Mouse (Mus musculus) forebrain, embryonic 15.5 days (tissue): Measurements from ENCODE around the gene Gsk3b. TPM values are rescaled to one million over a fixed set of nuclear protein-coding genes. Genes with fewer than 3 reads are reported as not detected.
"Not testable (repeated sequence)": the region's sequence is repeated elsewhere in the genome, so short reads cannot be mapped to it uniquely, and the experiment has no call there.

ENCODE experiments used
- ATAC-seq: fragments of 200-750 bp; cut with Nextera tagmentation; replicated peaks from 2 replicates; pipeline ENCODE4 v1.8.0; 2017; ENCODE audit warnings: mild to moderate bottlenecking, moderate TSS enrichment, moderate library complexity
- H3K27ac ChIP-seq: fragments of 300-500 bp; sonication (generic); replicated peaks from 2 replicates; pipeline ENCODE4 v1.5.1; 2015; ENCODE audit warnings: mild to moderate bottlenecking, inconsistent platforms
- H3K27me3 ChIP-seq: fragments of 300-500 bp; sonication (generic); 2 replicates; pipeline ENCODE4 v1.6.1; 2015; ENCODE audit warnings: inconsistent platforms
- H3K36me3 ChIP-seq: fragments of 300-500 bp; sonication (generic); 2 replicates; pipeline ENCODE4 v1.6.1; 2015; ENCODE audit warnings: mild to moderate bottlenecking, inconsistent platforms
- H3K4me1 ChIP-seq: fragments of 300-500 bp; sonication (generic); 2 replicates; pipeline ENCODE4 v1.6.1; 2015; ENCODE audit warnings: inconsistent platforms
- H3K4me2 ChIP-seq: fragments of 300-500 bp; sonication (generic); replicated peaks from 2 replicates; pipeline ENCODE4 v1.6.1; 2015; ENCODE audit warnings: mild to moderate bottlenecking, inconsistent platforms
- H3K4me3 ChIP-seq: fragments of 300-500 bp; sonication (generic); 2 replicates; pipeline ENCODE4 v1.5.1; 2015; ENCODE audit warnings: mild to moderate bottlenecking, inconsistent platforms
- H3K9ac ChIP-seq: fragments of 300-500 bp; sonication (generic); replicated peaks from 2 replicates; pipeline ENCODE4 v1.6.1; 2015; ENCODE audit warnings: mild to moderate bottlenecking, inconsistent platforms
- H3K9me3 ChIP-seq: fragments of 300-500 bp; sonication (generic); 2 replicates; pipeline ENCODE4 v1.6.1; 2016; ENCODE audit warnings: inconsistent platforms
- WGBS: fragments of 180-500 bp; shearing (Covaris S2); methylation state at CpG from one replicate; pipeline ENCODE4 v1.1.7; 2015; ENCODE audit warnings: mixed read lengths; 5-methylcytosine and 5-hydroxymethylcytosine counted together
- polyA plus RNA-seq: library from polyadenylated mRNA; unstranded; fragments of >200 nt; fragmentation: Nextera tagmentation; extraction: Ambion mirVana; gene quantifications from 2 replicates; pipeline ENCODE4 v1.2.1, GENCODE M21; 2015

Gsk3b gene
- polyA plus RNA-seq, 1 experiment from 2014 or later = 163 TPM

DNA sequence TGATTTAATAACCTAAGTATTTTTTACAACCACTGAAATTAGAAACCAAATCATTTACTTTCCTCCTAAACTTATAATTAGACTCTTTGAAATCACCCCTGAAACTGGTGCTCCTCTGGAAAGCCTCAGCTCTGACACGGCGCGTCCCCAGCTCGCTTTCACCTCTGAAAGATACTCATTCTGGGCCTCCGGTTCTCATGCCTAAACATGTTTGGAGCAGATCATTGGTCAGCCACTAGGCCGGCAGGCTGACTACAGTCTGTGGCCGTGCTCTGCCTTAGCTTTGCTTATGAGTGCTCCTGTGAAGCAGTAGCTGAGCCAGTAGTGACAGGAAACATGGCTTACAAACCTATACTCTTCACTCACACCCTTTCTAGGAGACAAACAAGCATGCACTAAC lies 116.5 kb downstream of the Gsk3b start:
- Histone ChIP-seq H3K27me3 (no peaks in the 10 kb centered on the region), H3K4me1 (no peaks in the 10 kb centered on the region; the same call in 1 of the 2 replicates), H3K9me3 (no peaks in the 10 kb centered on the region), H3K4me2 (no peak overlapping the region), H3K36me3 (peaks cover 27% of the 10 kb centered on the region), H3K27ac (no peak overlapping the region), H3K4me3 (no peak overlapping the region), H3K9ac (no peak overlapping the region)
- 94% methylated on average over 7 of the region's 7 CpGs for WGBS
- ATAC-seq = no peak

DNA sequence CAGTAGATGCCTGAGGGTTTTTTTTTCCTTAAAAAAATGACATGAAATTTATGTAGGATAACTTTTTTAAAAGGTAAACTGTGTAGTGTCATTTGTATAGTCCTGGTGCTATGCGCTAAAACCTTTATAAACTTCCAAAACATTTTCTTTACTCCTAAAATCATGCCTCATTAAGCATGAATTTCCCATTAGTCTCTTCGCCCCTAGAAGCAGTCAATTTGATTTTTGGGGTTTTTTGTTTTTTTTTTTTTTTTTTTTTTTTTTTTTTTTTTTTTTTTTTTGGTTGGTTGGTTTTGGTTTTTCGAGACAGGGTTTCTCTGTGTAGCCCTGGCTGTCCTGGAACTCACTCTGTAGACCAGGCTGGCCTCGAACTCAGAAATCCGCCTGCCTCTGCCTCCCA lies 133.7 kb downstream of the Gsk3b start:
- H3K9ac ChIP-seq, H3K27me3 ChIP-seq, H3K4me3 ChIP-seq, H3K4me2 ChIP-seq, H3K9me3 ChIP-seq, H3K27ac ChIP-seq, H3K4me1 ChIP-seq, ATAC-seq: not testable (repeated sequence)
- 93% methylated on average over 5 of the region's 5 CpGs for WGBS
- peaks cover 31% of the 10 kb centered on the region for H3K36me3 ChIP-seq

DNA sequence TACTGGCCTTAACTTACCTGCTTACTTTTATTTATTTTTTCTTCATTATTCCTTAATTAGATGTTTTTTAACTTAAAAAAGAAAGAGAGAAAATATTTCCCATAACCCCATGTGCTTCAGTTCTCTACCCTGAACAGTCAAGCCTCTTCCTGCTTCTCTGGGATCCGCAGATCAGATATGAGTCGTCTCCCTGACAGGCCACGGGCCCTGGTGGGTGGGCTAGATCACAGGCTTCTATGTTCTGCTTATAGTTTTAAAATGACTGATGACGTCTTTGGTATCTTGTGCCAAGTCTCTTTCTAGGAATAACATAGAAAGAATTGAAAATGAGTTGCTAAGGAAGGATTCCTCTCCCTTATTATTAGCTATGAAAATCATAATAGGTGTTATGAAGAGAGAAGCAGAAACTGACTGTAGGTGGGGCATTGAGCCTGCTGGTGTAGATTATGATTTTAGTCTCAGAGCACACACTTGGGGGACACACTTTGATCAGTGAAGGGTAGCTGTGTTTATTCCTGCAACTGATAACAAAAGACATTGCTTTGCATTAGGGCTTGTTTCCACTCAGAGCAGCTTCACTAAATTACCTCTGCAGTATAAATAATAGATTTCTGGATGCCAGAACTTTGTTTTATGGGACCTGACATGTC lies 148.3 kb downstream of the Gsk3b start:
- H3K9ac ChIP-seq = no peak overlapping the region
- H3K4me2 ChIP-seq = no peak overlapping the region
- no peaks in the 10 kb centered on the region for H3K4me1 ChIP-seq
- ATAC-seq = no peak
- H3K27me3 ChIP-seq = no peaks in the 10 kb centered on the region
- H3K36me3 ChIP-seq = peaks cover 7% of the 10 kb centered on the region; the same call in 1 of the 2 replicates
- no peak overlapping the region for H3K27ac ChIP-seq
- H3K9me3 ChIP-seq = no peaks in the 10 kb centered on the region
- 82% methylated on average over 4 of the region's 4 CpGs for WGBS
- no peak overlapping the region for H3K4me3 ChIP-seq

DNA sequence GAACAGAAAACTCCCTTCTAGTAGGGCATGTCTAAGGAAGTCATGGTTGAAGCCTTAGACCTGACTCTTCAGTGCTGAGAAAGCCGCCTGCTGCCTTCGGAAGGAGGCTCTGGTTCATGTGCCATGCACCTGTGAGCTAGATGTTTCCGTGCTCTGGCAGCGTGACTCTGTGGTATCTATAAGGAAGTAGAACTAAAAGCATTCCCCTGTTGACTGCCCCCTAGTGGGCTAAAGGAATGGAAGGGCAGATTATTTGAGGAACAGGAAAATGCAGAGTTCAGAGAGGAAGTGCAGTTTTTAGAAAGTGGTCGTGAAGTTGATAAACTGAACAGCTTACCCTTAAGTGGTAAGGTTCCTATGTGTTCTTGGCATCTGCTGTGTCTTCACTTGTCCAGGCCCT lies 150.9 kb downstream of the Gsk3b start:
- H3K4me3 ChIP-seq = no peak overlapping the region
- no peaks in the 10 kb centered on the region for H3K9me3 ChIP-seq
- H3K27ac ChIP-seq = no peak overlapping the region
- H3K4me1 ChIP-seq = no peaks in the 10 kb centered on the region
- no peak overlapping the region for H3K9ac ChIP-seq
- H3K27me3 ChIP-seq = no peaks in the 10 kb centered on the region
- ATAC-seq = no peak
- peaks cover 17% of the 10 kb centered on the region; the same call in 1 of the 2 replicates for H3K36me3 ChIP-seq
- no peak overlapping the region for H3K4me2 ChIP-seq
- WGBS = 83% methylated on average over 5 of the region's 5 CpGs

DNA sequence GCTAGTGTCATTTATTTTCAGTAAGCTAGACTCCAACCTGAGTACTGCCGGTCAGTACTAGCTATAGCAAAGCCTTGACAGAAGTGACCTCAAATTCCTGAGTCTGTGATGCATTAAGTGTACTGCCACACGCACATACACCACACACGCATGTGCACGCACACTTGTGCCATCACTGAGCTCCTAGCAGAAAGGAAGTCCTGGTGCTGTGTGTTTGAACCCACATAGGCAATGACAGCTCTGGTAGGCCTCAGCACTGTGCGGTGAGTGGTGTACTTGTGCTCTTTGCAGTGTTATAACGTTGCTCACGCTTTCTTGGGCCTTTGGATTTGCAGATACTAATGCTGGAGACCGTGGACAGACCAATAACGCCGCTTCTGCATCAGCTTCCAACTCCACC lies 151.4 kb downstream of the Gsk3b start:
- Histone ChIP-seq H3K27ac (no peak overlapping the region), H3K9me3 (no peaks in the 10 kb centered on the region), H3K27me3 (no peaks in the 10 kb centered on the region), H3K36me3 (peaks cover 17% of the 10 kb centered on the region; the same call in 1 of the 2 replicates), H3K9ac (no peak overlapping the region), H3K4me2 (no peak overlapping the region), H3K4me3 (no peak overlapping the region), H3K4me1 (no peaks in the 10 kb centered on the region)
- 95% methylated on average over 10 of the region's 10 CpGs for WGBS
- no peak; the same call in 1 of the 2 replicates for ATAC-seq

DNA sequence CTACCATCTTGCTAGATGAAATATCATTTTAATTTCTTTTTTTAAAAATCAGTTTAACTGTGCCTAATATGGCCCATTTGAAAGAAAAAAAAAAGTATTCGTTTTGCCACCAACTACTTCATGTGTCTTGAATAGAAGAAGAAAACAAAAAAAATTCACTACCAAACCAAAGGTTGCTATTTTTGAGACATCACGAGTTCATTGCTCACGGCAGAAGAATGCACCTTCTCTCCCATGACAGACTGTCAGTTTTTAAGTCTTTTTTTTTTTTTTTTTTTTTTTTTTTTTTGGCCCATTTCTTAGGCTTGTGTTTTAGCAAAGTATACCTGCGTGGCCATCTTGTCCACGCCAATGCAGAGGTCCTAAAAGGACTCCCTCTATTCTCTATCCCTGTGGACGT lies 155.3 kb downstream of the Gsk3b start:
- H3K4me1 ChIP-seq = no peaks in the 10 kb centered on the region
- no peak overlapping the region for H3K27ac ChIP-seq
- H3K36me3 ChIP-seq = peaks cover 21% of the 10 kb centered on the region; the same call in 1 of the 2 replicates
- no peaks in the 10 kb centered on the region for H3K9me3 ChIP-seq
- ATAC-seq = no peak
- H3K27me3 ChIP-seq = no peaks in the 10 kb centered on the region
- no peak overlapping the region for H3K4me2 ChIP-seq
- no peak overlapping the region for H3K4me3 ChIP-seq
- no peak overlapping the region for H3K9ac ChIP-seq
- WGBS = 89% methylated on average over 6 of the region's 6 CpGs

DNA sequence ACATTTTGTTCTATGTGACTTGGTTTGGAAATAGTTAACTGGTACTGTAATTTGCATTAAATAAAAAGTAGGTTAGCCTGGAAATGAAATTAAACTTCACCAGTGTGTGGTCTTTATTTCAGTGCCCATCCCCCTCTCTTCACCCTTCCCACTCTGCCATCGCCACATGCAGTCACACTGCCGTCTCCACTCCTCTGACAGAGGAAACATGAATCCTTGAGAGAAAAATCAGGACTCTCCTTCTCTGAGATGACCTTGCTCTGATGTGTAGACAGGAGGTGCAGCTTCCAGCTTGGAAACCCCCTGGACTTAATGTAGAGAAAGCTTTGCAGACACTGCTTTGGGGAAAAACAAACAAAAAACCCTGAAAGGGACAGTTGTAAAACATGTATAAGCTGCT lies 156.6 kb downstream of the Gsk3b start:
- Histone ChIP-seq H3K4me1 (no peaks in the 10 kb centered on the region), H3K4me2 (no peak overlapping the region), H3K36me3 (peaks cover 18% of the 10 kb centered on the region; the same call in 1 of the 2 replicates), H3K9ac (no peak overlapping the region), H3K27me3 (no peaks in the 10 kb centered on the region), H3K9me3 (no peaks in the 10 kb centered on the region), H3K27ac (no peak overlapping the region), H3K4me3 (no peak overlapping the region)
- no peak for ATAC-seq
- 70% methylated on average over 2 of the region's 2 CpGs for WGBS

DNA sequence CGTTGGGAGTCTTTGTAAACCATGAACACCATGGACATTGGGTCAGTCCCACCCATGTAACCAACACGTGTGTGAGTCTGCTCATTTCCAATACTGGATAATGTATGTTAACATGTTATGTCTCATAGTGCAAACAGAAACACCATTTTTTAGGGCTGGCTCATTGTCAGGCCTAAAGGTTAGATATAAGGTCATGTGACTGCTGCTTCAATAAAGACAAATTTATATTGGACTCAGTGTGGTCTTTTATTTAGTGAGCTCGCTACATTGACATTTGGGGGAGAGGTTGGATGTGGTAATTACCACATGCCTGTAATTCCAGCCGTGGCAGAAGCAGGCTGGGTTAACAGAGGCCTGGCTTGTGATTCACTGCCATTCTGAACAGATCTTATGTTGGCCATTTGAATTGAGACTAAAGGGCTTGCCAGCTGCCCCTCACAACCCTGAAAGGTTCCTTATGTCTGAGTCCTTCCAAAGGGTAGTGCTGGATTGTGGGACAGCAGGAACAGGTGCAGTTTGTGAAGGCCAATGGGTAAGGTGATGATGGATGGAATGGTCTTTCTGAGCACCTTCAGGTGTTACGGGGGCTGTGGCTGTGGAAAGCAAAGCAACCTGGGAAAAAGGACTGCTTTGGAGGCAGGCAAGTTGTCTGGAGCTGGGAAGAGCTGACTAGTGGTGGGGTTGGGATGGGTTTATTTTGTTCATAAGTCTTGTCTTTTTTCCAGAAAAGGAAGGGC lies 157.2 kb downstream of the Gsk3b start:
- Histone ChIP-seq H3K4me3 (no peak overlapping the region), H3K27ac (no peak overlapping the region), H3K9me3 (no peaks in the 10 kb centered on the region), H3K4me1 (no peaks in the 10 kb centered on the region), H3K4me2 (no peak overlapping the region), H3K36me3 (peaks cover 17% of the 10 kb centered on the region; the same call in 1 of the 2 replicates), H3K27me3 (no peaks in the 10 kb centered on the region), H3K9ac (no peak overlapping the region)
- no peak; the same call in 1 of the 2 replicates for ATAC-seq
- WGBS = 78% methylated on average over 5 of the region's 5 CpGs

DNA sequence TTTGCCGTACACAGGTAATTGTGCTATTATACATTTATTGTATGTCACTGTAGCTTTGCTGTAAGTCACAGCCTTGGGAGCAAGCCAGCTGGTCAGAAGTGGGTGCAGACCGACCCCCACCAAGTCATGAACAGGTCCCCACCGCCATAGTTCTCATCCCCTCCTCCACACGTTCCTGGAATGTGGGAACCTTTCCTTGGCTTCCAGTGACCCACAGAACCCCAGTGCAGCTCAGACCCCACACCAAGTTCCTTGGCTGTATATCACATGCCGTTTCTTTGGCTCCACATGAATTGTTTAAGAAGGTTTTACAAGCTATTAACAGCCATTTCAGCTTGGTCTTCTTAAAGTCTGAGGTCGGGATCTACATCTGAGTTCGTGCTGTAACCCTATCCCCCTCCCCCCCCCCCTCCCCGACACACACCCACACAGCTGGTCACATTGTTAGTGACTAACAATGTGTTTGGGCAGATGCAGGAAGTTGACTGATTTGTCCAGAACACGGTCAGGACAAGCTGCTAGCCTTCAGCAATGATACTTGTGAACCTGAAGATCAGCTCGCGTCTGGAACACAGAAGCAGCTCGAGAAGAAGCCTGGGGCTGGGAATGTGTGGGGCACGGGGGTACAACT lies 159.6 kb downstream of the Gsk3b start:
- Histone ChIP-seq H3K4me1 (no peaks in the 10 kb centered on the region), H3K36me3 (0 out of 2 replicates have a peak, but pooled peaks cover 7% of the 10 kb centered on the region), H3K9me3 (no peaks in the 10 kb centered on the region), H3K27me3 (no peaks in the 10 kb centered on the region), H3K4me2 (no peak overlapping the region), H3K4me3 (no peak overlapping the region), H3K27ac (no peak overlapping the region), H3K9ac (no peak overlapping the region)
- 64% methylated on average over 13 of the region's 13 CpGs for WGBS
- ATAC-seq = no peak

DNA sequence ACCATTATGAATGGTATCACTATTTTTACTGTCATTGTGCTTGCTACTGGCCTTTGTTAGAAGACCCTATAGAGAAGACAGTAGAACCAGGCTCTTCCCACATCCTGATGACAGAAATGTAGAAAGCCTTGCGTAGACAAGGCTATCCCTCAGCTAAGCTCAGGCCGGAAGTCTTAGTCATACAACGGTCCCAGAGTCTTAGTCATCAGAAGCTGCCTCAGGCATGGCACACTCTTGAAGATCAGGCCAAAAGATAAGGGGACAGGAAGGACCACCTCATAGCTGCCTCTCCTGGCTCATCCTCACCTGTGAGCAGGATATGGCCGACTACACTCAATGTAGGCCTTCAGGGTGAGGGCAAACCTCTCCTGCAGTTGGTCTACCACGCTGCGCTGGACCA lies 161.7 kb downstream of the Gsk3b start:
- ATAC-seq = no peak
- no peaks in the 10 kb centered on the region for H3K27me3 ChIP-seq
- no peak overlapping the region for H3K4me2 ChIP-seq
- H3K4me3 ChIP-seq = no peak overlapping the region
- 93% methylated on average over 6 of the region's 6 CpGs for WGBS
- H3K9me3 ChIP-seq = no peaks in the 10 kb centered on the region
- no peak overlapping the region for H3K9ac ChIP-seq
- no peaks in the 10 kb centered on the region for H3K4me1 ChIP-seq
- 0 out of 2 replicates have a peak, but pooled peaks cover 2% of the 10 kb centered on the region for H3K36me3 ChIP-seq
- H3K27ac ChIP-seq = no peak overlapping the region

DNA sequence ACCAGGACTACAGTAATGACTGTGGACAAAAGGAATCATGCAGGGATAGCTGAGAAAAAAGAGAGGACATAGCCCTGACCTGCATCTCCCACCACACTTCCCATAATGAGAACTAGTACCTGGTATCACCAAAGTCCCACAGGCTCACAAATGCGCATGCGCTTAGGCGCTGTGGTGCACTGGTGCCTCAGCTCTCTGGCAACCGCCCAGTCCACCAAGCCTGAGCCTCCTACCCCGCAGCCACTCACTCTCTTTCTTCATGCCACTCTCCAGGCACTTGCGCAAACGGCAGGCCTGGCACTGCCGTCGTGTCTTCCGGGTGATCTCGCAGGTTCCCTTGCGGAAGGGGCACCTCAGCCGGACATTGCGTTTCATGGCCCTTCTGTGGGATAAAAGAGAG lies 165.2 kb downstream of the Gsk3b start:
- Histone ChIP-seq H3K4me2 (no peak overlapping the region), H3K27ac (no peak overlapping the region), H3K9me3 (no peaks in the 10 kb centered on the region), H3K4me3 (no peak overlapping the region), H3K9ac (no peak overlapping the region), H3K4me1 (no peaks in the 10 kb centered on the region), H3K36me3 (no peaks in the 10 kb centered on the region), H3K27me3 (no peaks in the 10 kb centered on the region)
- 86% methylated on average over 14 of the region's 14 CpGs for WGBS
- 0 out of 2 replicates have a peak, but pooled peaks have one; percentile 29 for ATAC-seq

DNA sequence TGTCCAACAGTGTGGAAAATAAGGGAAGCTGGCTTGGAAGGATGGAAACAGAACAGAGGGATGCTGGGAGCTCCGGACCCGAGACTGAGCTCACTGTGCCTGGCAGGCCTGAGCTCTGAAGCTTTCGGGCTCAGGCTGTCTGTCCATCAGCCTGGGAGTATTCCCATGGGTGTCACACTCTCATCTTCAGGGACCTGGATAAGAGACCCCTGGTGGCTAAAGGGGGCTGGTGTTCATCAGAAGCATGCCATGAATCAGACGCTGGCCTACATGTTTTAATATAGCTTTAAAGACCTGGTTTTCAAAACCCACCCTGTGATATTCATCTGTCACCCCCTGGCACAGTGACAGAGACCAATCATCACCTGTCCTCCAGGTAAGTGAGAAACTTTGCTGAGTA lies 166.3 kb downstream of the Gsk3b start:
- WGBS = 87% methylated on average over 4 of the region's 4 CpGs
- Histone ChIP-seq H3K4me2 (no peak overlapping the region), H3K27ac (no peak overlapping the region), H3K36me3 (no peaks in the 10 kb centered on the region), H3K9ac (no peak overlapping the region), H3K4me3 (no peak overlapping the region), H3K27me3 (no peaks in the 10 kb centered on the region), H3K9me3 (no peaks in the 10 kb centered on the region), H3K4me1 (no peaks in the 10 kb centered on the region)
- no peak for ATAC-seq
